Mouse (Mus musculus): ENCODE data around the gene Gm13119. TPM values are rescaled to one million over a fixed set of nuclear protein-coding genes. Genes with fewer than 3 reads are reported as not detected.
"Not testable (repeated sequence)": the region's sequence is repeated elsewhere in the genome, so short reads cannot be mapped to it uniquely, and the experiment has no call there.

Gm13119 gene
- total RNA-seq (2021) = not detected

GRCm38 (mm10) chr4:144357642-144358041, at the start of gene Gm13119:
Gene Gm13119, plus strand, starts transcription at chr4:144357942.
- DNase-seq; intact Hi-C loops (cut with DNase I): not testable (repeated sequence)

DNA sequence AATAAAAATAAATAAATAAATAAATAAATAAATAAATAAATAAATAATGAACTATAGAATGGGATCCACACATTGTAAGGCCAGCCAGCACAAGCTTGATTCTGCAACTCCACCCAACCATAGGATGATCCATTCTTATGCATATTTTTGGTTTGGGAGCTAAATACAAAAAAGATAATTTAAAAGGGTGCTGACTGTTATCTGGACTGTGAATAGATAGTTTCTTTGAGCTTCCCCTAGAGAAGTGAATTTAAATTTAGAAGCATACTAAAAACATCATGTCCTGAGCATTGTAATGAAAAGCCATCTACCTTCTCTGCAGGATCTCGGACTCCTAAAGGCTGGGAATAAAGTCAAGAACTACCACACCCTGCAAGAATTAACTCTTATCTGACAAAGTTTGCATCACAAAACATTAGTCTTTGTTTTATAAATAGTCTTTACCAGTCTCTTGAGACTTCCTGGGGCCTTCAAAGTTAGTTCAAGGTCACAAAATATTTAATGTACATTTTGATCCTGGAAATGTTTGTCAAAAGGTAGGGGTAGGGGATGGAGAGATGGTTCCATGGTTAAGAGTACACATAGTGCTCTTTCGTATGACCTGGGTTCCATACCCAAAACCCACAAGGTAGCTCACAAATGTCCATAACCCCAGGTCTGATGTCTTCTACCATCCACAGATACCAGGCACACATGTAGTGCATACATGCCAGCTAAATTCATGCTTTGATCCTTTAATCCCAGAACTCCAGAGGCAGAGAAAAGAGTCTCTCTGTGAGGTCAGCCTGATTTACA, 44.9 kb upstream of the Gm13119 start:
- DNase-seq = not testable (repeated sequence)
- intact Hi-C loops (cut with DNase I) = loop anchor here (10.0 kb wide), 1 partner anchor 308 kb away; no protein-coding TSS in a partner anchor

- DNase-seq; intact Hi-C loops (cut with DNase I): not testable (repeated sequence)
These were observed 27.8 kb upstream of the Gm13119 start, which contains the start of gene Gm13128 for GRCm38 (mm10) chr4:144329949-144330348. Gene Gm13128, plus strand, starts transcription at chr4:144330249.

DNA sequence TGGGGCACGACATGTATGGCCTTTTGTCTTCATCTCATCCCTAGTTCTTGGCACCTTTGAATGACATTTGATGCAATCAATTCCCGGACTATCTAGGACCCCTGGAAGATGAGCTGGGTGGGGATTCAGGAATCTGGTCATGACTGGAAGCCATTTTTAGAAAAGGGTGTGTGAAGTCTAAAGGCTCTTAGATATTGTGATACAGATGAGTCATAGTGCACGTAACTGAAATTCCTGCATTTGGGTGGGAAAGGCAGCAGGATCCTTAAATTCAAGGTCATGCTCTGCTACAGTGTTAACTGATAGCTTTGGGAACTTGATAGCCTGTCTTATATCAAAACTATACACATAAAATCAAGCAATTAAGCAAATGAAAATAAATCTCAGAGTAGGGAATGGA, 21.9 kb upstream of the Gm13119 start:
- intact Hi-C loops (cut with DNase I); DNase-seq: not testable (repeated sequence)

GRCm38 (mm10) chr4:144377911-144378310, 20.2 kb downstream of the Gm13119 start, which contains the start of gene Pramef20:
Gene Pramef20, minus strand, starts transcription at chr4:144377933.
- intact Hi-C loops (cut with DNase I) = no loop called here
- no peak for DNase-seq

- no peak for DNase-seq
- intact Hi-C loops (cut with DNase I) = no loop called here
These were observed 38.6 kb downstream of the Gm13119 start for GRCm38 (mm10) chr4:144396316-144396715.

GRCm38 (mm10) chr4:144402712-144403111, 45.0 kb downstream of the Gm13119 start:
- no peak for DNase-seq

GRCm38 (mm10) chr4:144404456-144405086, 46.8 kb downstream of the Gm13119 start:
- peak; percentile 26 to 38 for DNase-seq
- intact Hi-C loops (cut with DNase I) = no loop called here

More at GRCm38 (mm10) chr4:144402712-144403111, 45.0 kb downstream of the Gm13119 start:
- intact Hi-C loops (cut with DNase I) = no loop called here

DNA sequence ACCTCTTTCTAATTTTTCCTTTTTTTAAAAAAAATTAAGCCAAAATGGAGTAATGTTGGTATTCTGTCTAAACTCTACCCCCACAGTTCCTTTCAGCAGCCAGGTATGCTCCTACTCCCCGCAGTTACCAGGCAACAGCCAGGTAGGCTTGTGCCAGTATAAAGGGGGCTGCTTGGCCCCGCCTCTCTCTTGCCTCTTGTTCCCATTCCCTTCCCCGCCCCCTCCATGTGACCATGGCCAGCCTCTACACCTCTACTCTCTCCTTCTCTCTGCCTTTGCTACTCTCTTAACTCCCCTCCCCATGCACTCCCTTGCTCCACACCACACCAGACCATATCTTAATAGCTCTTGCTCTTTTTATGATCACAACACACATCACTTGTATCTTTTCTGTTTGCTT, 48.5 kb downstream of the Gm13119 start:
- intact Hi-C loops (cut with DNase I) = no loop called here
- no peak for DNase-seq

GRCm38 (mm10) chr4:144408290-144408689, 50.5 kb downstream of the Gm13119 start, which contains the start of gene Pramef12:
Gene Pramef12, minus strand, starts transcription at chr4:144408464.
- DNase-seq = no peak
- intact Hi-C loops (cut with DNase I) = no loop called here

Other genes starting within 250 kb of the Gm13119 start
- not detected for gene Oog3, start 195.3 kb upstream of the Gm13119 start, total RNA-seq (2021)
- gene Oog2, start 167.2 kb upstream of the Gm13119 start, total RNA-seq (2021) = not detected
- not detected for gene C87977, start 144.6 kb upstream of the Gm13119 start, total RNA-seq (2021)
- gene Pramel5, start 77.5 kb upstream of the Gm13119 start, total RNA-seq (2021) = not detected
- not detected for gene Gm13128, start 27.7 kb upstream of the Gm13119 start, total RNA-seq (2021)
- not detected for gene Pramef20, start 20.0 kb downstream of the Gm13119 start, total RNA-seq (2021)
- not detected for gene Pramef12, start 50.5 kb downstream of the Gm13119 start, total RNA-seq (2021)
- not detected for gene 1700012P22Rik, start 80.8 kb downstream of the Gm13119 start, total RNA-seq (2021)
- not detected for gene Gm9944, start 95.4 kb downstream of the Gm13119 start, total RNA-seq (2021)
- gene Aadacl3, start 105.8 kb downstream of the Gm13119 start, total RNA-seq (2021) = not detected
- not detected for gene 9430007A20Rik, start 161.9 kb downstream of the Gm13119 start, total RNA-seq (2021)
- not detected for gene Gm13124, start 207.2 kb downstream of the Gm13119 start, total RNA-seq (2021)